Mouse (Mus musculus) myocyte (in vitro differentiated cells): Measurements from ENCODE around the gene Ufd1. TPM values are rescaled to one million over a fixed set of nuclear protein-coding genes. Genes with fewer than 3 reads are reported as not detected.

Experiments used
- H3K27me3 ChIP-seq: one replicate; pipeline ENCODE4 v1.6.1; 2011; ENCODE audit not compliant: control insufficient read depth, insufficient read depth, insufficient read length
- H3K36me3 ChIP-seq: one replicate; pipeline ENCODE4 v1.6.1; 2011; ENCODE audit not compliant: control insufficient read depth, insufficient read depth
- H3K4me2 ChIP-seq: one replicate; pipeline ENCODE4 v1.6.1; 2011; ENCODE audit warnings: low read depth, control low read depth
- H3K4me3 ChIP-seq: one replicate; pipeline ENCODE4 v1.5.1; 2011; ENCODE audit warnings: mild to moderate bottlenecking, control low read depth, moderate library complexity
- H3K79me2 ChIP-seq: one replicate; pipeline ENCODE4 v1.6.1; 2011; ENCODE audit not compliant: control insufficient read depth, insufficient read depth
- H3ac ChIP-seq: one replicate; pipeline ENCODE4 v1.6.1; 2011; ENCODE audit not compliant: control insufficient read depth, insufficient read length
- CEBPB ChIP-seq: IDR thresholded peaks from 2 replicates; pipeline ENCODE4 v1.6.1; 2011; ENCODE audit warnings: mild to moderate bottlenecking, moderate library complexity; ENCODE audit not compliant: poor library complexity, insufficient read depth, severe bottlenecking
- E2F4 ChIP-seq: IDR thresholded peaks from one replicate; pipeline ENCODE4 v1.6.1; 2011; ENCODE audit warnings: mild to moderate bottlenecking, control low read depth, moderate library complexity; ENCODE audit not compliant: insufficient read depth
- MAX ChIP-seq: IDR thresholded peaks from one replicate; pipeline ENCODE4 v1.6.1; 2011; ENCODE audit warnings: low read depth, mild to moderate bottlenecking, control low read depth
- MYOD1 ChIP-seq, 3 experiments: IDR thresholded peaks; one replicate each; pipeline ENCODE4 v1.6.1; 2011; ENCODE audit warnings: control low read depth in 2 of 3, low read depth in 2 of 3, mild to moderate bottlenecking in 2 of 3, moderate library complexity in 1 of 3; ENCODE audit not compliant: insufficient read length in 2 of 3, control insufficient read depth in 1 of 3
- MYOG ChIP-seq, 3 experiments: IDR thresholded peaks; one replicate each; pipeline ENCODE4 v1.6.1; 2011; ENCODE audit warnings: control low read depth in 2 of 3, low read depth in 2 of 3, mild to moderate bottlenecking in 2 of 3; ENCODE audit not compliant: insufficient read length in 2 of 3, control insufficient read depth in 1 of 3, insufficient read depth in 1 of 3
- POLR2A ChIP-seq: IDR thresholded peaks from one replicate; pipeline ENCODE4 v1.6.1; 2011; ENCODE audit warnings: low read depth, mild to moderate bottlenecking, control low read depth, moderate library complexity; ENCODE audit not compliant: insufficient read length
- POLR2AphosphoS2 ChIP-seq: IDR thresholded peaks from one replicate; pipeline ENCODE4 v1.6.1; 2011; ENCODE audit warnings: low read depth, control low read depth; ENCODE audit not compliant: insufficient read length
- REST ChIP-seq: IDR thresholded peaks from one replicate; pipeline ENCODE4 v1.6.1; 2011; ENCODE audit warnings: mild to moderate bottlenecking, control low read depth, moderate library complexity; ENCODE audit not compliant: insufficient read depth, insufficient read length
- SRF ChIP-seq: IDR thresholded peaks from one replicate; pipeline ENCODE4 v1.6.1; 2011; ENCODE audit warnings: low read depth; ENCODE audit not compliant: control insufficient read depth, insufficient read length
- TCF12 ChIP-seq: IDR thresholded peaks from one replicate; pipeline ENCODE4 v1.6.1; 2011; ENCODE audit warnings: mild to moderate bottlenecking, control low read depth; ENCODE audit not compliant: poor library complexity, insufficient read depth, severe bottlenecking
- TCF3 ChIP-seq: IDR thresholded peaks from one replicate; pipeline ENCODE4 v1.6.1; 2011; ENCODE audit warnings: low read depth, control low read depth; ENCODE audit not compliant: insufficient read length
- USF1 ChIP-seq: IDR thresholded peaks from one replicate; pipeline ENCODE4 v1.6.1; 2011; ENCODE audit warnings: low read depth, mild to moderate bottlenecking, control low read depth, moderate library complexity
- polyA plus RNA-seq: library from polyadenylated mRNA; unstranded; fragments of >200 nt; fragmentation: generic; extraction: Trizol; gene quantifications from one replicate; pipeline ENCODE4 v1.2.1, GENCODE M21; 2012; ENCODE audit warnings: missing spikeins

Gene Ufd1
- polyA plus RNA-seq, 1 experiment, result 32.0 TPM

DNA sequence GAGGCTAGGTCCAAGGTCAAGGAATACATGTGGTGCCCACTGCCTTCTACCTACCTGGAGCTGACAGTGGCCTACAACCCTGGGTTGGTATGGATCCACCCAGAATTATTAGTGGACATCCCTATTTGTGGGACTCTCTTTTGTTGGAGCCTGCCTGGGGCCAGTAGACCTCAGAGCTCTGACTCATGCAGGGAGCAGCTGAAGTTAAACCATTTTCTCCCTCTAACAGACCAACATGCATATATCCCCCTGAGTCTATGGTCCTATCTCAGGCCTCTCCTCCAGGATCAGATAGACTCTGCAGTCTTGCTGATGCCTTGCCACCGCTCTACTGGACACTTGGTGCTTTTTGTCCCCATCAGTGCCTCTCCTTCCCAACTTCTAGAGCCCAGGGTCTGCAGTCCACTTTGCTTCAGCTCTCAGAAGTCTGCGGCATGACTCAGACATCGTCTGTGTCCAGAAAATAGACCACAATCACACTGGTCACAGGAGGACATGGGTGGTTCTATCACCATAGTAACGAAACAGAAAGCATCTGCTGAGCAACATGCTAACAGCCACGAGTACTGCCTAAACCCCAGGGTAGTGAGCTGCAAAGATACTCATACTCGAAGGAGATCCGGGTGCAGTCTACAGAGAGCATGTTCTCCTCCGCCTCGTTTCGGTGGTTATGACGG, 16.2 kb upstream of the Ufd1 start:
- no peak overlapping the region for H3ac ChIP-seq
- H3K4me2 ChIP-seq, result peak overlapping the region; percentile 65
- H3K27me3 ChIP-seq, result no peaks in the 10 kb centered on the region
- H3K36me3 ChIP-seq, result peaks cover 8% of the 10 kb centered on the region
- H3K79me2 ChIP-seq, result no peaks in the 10 kb centered on the region
- no peak overlapping the region for H3K4me3 ChIP-seq
- TF ChIP-seq USF1 (no peak), MYOD1 (IDR thresholded peaks at IDR 0.05; ENCODE audit: control insufficient read depth in 1 of 3, insufficient read length in 2 of 3, low read depth in 2 of 3) (peak in 1 of 3 experiments; percentile 18), MYOG (IDR thresholded peaks at IDR 0.05; ENCODE audit: control insufficient read depth in 1 of 3, insufficient read depth in 1 of 3, insufficient read length in 2 of 3, low read depth in 2 of 3) (peak in 1 of 3 experiments; percentile 8)

DNA sequence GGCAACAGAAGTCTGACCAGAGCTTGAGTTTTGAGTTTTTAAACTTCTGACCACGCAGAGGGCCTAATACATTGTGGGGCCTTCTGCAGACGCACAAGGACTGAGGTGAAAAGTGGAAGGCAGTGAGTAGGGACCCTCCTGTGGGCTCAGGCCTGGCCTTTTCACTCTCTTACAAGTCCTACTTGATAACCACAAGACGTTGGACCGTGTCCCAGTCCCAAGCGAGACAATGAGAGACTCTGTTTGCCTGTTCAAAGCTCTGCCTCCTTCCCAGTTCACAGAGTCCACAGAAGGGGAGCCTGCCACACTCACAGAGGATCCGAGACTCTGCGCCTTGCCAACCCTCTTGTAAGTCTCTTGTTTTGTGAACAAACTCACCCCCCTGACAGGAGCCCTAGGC, 14.9 kb upstream of the Ufd1 start:
- Histone ChIP-seq H3K4me2 (peak overlapping the region; percentile 65), H3K27me3 (no peaks in the 10 kb centered on the region), H3K79me2 (no peaks in the 10 kb centered on the region), H3K36me3 (peaks cover 8% of the 10 kb centered on the region), H3ac (no peak overlapping the region), H3K4me3 (no peak overlapping the region)
- no peak for TF ChIP-seq TCF3
- TF ChIP-seq USF1, result no peak
- no peak for TF ChIP-seq SRF
- no peak for TF ChIP-seq POLR2AphosphoS2
- TF ChIP-seq MAX, result no peak
- no peak for TF ChIP-seq TCF12
- TF ChIP-seq MYOG (IDR thresholded peaks at IDR 0.05; ENCODE audit: control insufficient read depth in 1 of 3, insufficient read depth in 1 of 3, insufficient read length in 2 of 3, low read depth in 2 of 3), result no peak
- TF ChIP-seq E2F4, result no peak
- TF ChIP-seq CEBPB, result no peak
- TF ChIP-seq POLR2A, result no peak
- no peak for TF ChIP-seq MYOD1 (IDR thresholded peaks at IDR 0.05; ENCODE audit: control insufficient read depth in 1 of 3, insufficient read length in 2 of 3, low read depth in 2 of 3)
- TF ChIP-seq REST, result no peak

DNA sequence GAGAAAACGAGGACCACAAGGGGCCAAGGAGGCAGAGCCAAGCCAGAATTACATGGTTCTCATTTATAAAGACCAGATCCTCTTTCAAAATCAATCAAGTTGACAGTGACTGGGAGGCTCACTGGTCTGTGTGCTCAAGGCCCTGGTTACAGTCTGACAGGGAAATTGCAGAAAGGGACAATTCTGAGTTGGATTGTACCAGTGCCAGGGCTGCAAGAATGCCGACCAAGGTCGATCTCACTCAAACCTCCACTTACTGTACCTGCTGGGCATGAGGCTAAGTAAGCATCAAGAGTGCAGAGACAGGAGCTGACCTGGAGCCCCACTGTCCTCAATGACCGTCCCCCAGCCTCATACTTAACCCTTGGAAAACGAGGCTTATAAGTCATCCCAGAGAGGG, 13.4 kb upstream of the Ufd1 start:
- Histone ChIP-seq H3K79me2 (no peaks in the 10 kb centered on the region), H3K36me3 (peaks cover 8% of the 10 kb centered on the region), H3K4me3 (no peak overlapping the region), H3ac (no peak overlapping the region), H3K27me3 (no peaks in the 10 kb centered on the region), H3K4me2 (no peak overlapping the region)
- no peak for TF ChIP-seq SRF
- no peak for TF ChIP-seq MYOD1 (IDR thresholded peaks at IDR 0.05; ENCODE audit: control insufficient read depth in 1 of 3, insufficient read length in 2 of 3, low read depth in 2 of 3)
- TF ChIP-seq REST, result no peak
- no peak for TF ChIP-seq E2F4
- TF ChIP-seq POLR2A, result no peak
- no peak for TF ChIP-seq TCF3
- TF ChIP-seq MAX, result no peak
- no peak for TF ChIP-seq TCF12
- no peak for TF ChIP-seq MYOG (IDR thresholded peaks at IDR 0.05; ENCODE audit: control insufficient read depth in 1 of 3, insufficient read depth in 1 of 3, insufficient read length in 2 of 3, low read depth in 2 of 3)
- no peak for TF ChIP-seq USF1
- TF ChIP-seq POLR2AphosphoS2, result no peak
- TF ChIP-seq CEBPB, result no peak

DNA sequence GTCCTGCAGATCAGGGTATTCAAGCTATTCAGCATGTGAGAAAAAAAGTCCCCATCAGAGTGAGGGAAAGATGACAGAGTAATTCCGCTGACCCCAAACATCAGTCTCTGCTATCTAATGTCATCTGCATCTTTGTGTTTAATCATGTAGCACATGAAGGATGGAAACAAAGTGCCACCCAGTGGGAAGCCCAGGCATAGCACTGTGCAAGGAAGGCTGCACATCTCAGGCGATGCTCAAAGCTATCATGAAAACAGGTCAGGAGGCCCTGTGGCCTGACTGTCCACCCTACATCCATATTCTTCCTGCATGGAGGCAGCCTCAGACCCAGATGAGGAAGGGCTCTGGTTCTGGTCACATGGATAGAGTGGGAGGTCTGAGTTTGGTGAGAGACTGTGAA, 12.7 kb upstream of the Ufd1 start:
- peaks cover 8% of the 10 kb centered on the region for H3K36me3 ChIP-seq
- H3K4me3 ChIP-seq, result no peak overlapping the region
- TF ChIP-seq POLR2A, result no peak
- no peak for TF ChIP-seq MYOG (IDR thresholded peaks at IDR 0.05; ENCODE audit: control insufficient read depth in 1 of 3, insufficient read depth in 1 of 3, insufficient read length in 2 of 3, low read depth in 2 of 3)
- TF ChIP-seq TCF12, result no peak
- TF ChIP-seq E2F4, result no peak
- no peak for TF ChIP-seq TCF3
- TF ChIP-seq SRF, result no peak
- no peak for TF ChIP-seq POLR2AphosphoS2
- no peaks in the 10 kb centered on the region for H3K79me2 ChIP-seq
- H3K4me2 ChIP-seq, result no peak overlapping the region
- H3K27me3 ChIP-seq, result no peaks in the 10 kb centered on the region
- no peak overlapping the region for H3ac ChIP-seq

DNA sequence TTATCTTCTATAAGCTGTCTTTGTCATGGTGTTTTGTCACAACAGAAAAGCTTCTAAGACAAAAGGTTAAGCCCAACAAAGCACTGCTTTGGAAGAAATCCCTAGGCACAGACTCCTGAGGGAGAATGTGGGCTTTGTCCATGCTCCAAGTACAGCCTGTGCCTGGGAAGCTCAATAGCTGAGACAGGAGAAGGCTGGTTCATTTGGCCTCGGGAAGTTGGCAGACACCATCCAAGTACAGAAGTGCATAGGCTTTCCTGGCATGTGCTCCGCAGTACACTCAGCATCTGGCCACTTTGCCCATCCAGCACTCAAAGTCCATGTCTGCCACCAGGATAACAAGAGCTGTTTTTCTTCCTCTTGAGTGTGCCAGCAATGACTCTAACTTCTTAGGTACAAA, 5.8 kb upstream of the Ufd1 start:
- no peaks in the 10 kb centered on the region for H3K36me3 ChIP-seq
- H3K4me3 ChIP-seq, result no peak overlapping the region
- TF ChIP-seq MAX, result no peak
- no peak for TF ChIP-seq SRF
- TF ChIP-seq MYOG (IDR thresholded peaks at IDR 0.05; ENCODE audit: control insufficient read depth in 1 of 3, insufficient read depth in 1 of 3, insufficient read length in 2 of 3, low read depth in 2 of 3), result no peak
- no peak for TF ChIP-seq TCF3
- no peak for TF ChIP-seq POLR2AphosphoS2
- no peak for TF ChIP-seq E2F4
- no peak for TF ChIP-seq REST
- TF ChIP-seq USF1, result no peak
- TF ChIP-seq CEBPB, result no peak
- no peak for TF ChIP-seq POLR2A
- H3K4me2 ChIP-seq, result no peak overlapping the region
- H3K27me3 ChIP-seq, result no peaks in the 10 kb centered on the region
- H3ac ChIP-seq, result no peak overlapping the region
- peaks cover 2% of the 10 kb centered on the region for H3K79me2 ChIP-seq
